Mouse (Mus musculus) embryonic fibroblast, embryonic 13.5 days (primary cell): ENCODE measurements at regions not wholly inside any gene's neighbourhood (a gene's known extent, or its start where the extent isn't known, plus 50 kb on each side); places are given as distances from the start of the nearest gene placed in this dataset.

Experiments
- CTCF ChIP-seq: IDR thresholded peaks from 2 replicates; pipeline ENCODE4 v1.5.1; 2011; ENCODE audit warnings: mild to moderate bottlenecking, control low read depth, low read length, moderate library complexity, borderline replicate concordance; ENCODE audit not compliant: insufficient read depth
- POLR2A ChIP-seq: IDR thresholded peaks from 2 replicates; pipeline ENCODE4 v1.6.1; 2011; ENCODE audit warnings: low read depth, mild to moderate bottlenecking, control low read depth, low read length, moderate library complexity

DNA sequence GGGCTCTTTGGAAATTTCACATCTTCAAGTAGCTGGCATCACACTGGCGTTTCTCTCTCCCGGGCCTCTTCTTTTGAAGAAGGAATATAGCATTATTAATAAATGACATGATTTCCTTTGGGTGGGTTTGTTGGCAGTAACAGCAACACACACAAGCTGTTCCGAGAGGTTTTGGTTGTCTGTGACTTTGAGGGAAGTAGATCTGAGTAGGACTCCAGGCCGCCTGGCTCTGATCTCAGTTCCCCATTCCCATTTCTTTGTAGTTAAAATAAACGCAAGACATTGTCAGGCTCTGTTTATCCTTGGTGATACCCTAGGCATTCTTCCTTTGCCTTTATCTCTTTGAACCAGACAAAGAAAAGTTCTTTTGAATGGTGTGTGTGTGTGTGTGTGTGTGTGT is 83.3 kb upstream of the Gm9887 start:
- TF ChIP-seq CTCF: no peak
- TF ChIP-seq POLR2A: no peak
